Mouse (Mus musculus): ENCODE measurements around the gene Lrrc58. TPM values are rescaled to one million over a fixed set of nuclear protein-coding genes. Genes with fewer than 3 reads are reported as not detected.

The Lrrc58 gene
- polyA plus RNA-seq, 1 experiment from 2014 or later, result 61.2 TPM

DNA sequence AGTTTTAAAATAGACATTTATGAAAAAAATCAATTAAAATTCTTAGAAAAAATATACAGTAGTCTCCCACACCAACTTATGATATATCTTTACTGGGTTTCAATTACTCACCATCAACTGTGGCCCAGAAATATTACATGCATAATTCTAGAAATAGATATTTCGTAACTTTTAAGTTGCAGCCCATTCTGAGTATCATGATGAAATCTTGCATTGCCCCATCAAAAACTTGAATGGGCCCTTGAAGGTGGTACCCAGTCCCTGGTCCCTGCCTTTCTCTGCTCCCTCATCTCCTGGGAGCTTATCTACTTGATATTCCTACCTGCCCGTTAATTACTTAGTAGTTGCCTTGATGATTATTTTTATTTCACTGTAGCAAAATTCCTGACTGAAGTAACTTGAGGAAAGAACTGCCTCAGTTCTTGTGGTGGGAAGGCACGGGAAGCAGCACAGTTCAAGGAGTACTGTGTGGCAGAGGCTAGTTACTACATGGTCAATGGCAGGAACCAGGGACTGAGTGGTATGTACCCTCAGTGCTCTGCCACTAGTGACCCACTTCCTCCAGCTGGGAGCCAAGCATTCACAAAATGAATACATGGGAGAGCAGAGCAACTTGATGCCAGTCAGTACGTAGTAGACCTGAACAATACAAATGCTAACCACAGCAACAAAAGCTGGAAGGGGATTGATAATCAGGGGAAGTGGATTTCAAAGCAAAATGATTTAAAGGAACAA is 6.5 kb downstream of the Lrrc58 start:
- 86% methylated on average over 4 of the region's 4 CpGs for WGBS
- H3K27me3 ChIP-seq (ENCODE audit: control insufficient read depth, insufficient read depth, low read length), result no peaks in the 10 kb centered on the region
- no peak for ATAC-seq (ENCODE audit: insufficient number of reproducible peaks, insufficient read depth, low FRiP score, low read depth)

GRCm38 (mm10) chr16:37877406-37877805 is 9.2 kb downstream of the Lrrc58 start:
- 91% methylated on average over 3 of the region's 3 CpGs for WGBS
- Histone ChIP-seq H3K9ac (replicated peaks; ENCODE audit: low read depth, low read length) (no peak overlapping the region), H3K27me3 (ENCODE audit: control insufficient read depth, insufficient read depth, low read length) (no peaks in the 10 kb centered on the region), H3K4me3 (ENCODE audit: low read depth, low read length) (no peak overlapping the region), H3K9me3 (ENCODE audit: control insufficient read depth, low read depth, low read length) (no peaks in the 10 kb centered on the region), H3K4me2 (replicated peaks; ENCODE audit: low read depth, low read length) (no peak overlapping the region), H3K4me1 (ENCODE audit: control insufficient read depth, insufficient read depth, low read length) (no peaks in the 10 kb centered on the region), H3K27ac (ENCODE audit: low read length) (no peak overlapping the region), H3K36me3 (ENCODE audit: control insufficient read depth, insufficient read depth, low read length) (peaks cover 40% of the 10 kb centered on the region)
- ATAC-seq (ENCODE audit: insufficient number of reproducible peaks, insufficient read depth, low FRiP score, low read depth), result no peak

More for the DNA sequence above, 6.5 kb downstream of the Lrrc58 start:
- Histone ChIP-seq H3K4me2 (replicated peaks; ENCODE audit: low read depth, low read length) (no peak overlapping the region), H3K27ac (ENCODE audit: low read length) (no peak overlapping the region), H3K4me1 (ENCODE audit: control insufficient read depth, insufficient read depth, low read length) (peaks cover 15% of the 10 kb centered on the region; the same call in 1 of the 2 replicates), H3K36me3 (ENCODE audit: control insufficient read depth, insufficient read depth, low read length) (peaks cover 24% of the 10 kb centered on the region), H3K4me3 (ENCODE audit: low read depth, low read length) (no peak overlapping the region), H3K9me3 (ENCODE audit: control insufficient read depth, low read depth, low read length) (no peaks in the 10 kb centered on the region), H3K9ac (replicated peaks; ENCODE audit: low read depth, low read length) (no peak overlapping the region)

GRCm38 (mm10) chr16:37878951-37879505 is 10.8 kb downstream of the Lrrc58 start:
- Histone ChIP-seq H3K4me1 (ENCODE audit: control insufficient read depth, insufficient read depth, low read length) (no peaks in the 10 kb centered on the region), H3K9ac (replicated peaks; ENCODE audit: low read depth, low read length) (no peak overlapping the region), H3K4me3 (ENCODE audit: low read depth, low read length) (no peak overlapping the region), H3K27ac (ENCODE audit: low read length) (no peak overlapping the region), H3K27me3 (ENCODE audit: control insufficient read depth, insufficient read depth, low read length) (no peaks in the 10 kb centered on the region), H3K4me2 (replicated peaks; ENCODE audit: low read depth, low read length) (no peak overlapping the region), H3K36me3 (ENCODE audit: control insufficient read depth, insufficient read depth, low read length) (peaks cover 47% of the 10 kb centered on the region), H3K9me3 (ENCODE audit: control insufficient read depth, low read depth, low read length) (no peaks in the 10 kb centered on the region)
- ATAC-seq (ENCODE audit: insufficient number of reproducible peaks, insufficient read depth, low FRiP score, low read depth), result no peak
- WGBS, result 88% methylated on average over 7 of the region's 7 CpGs

GRCm38 (mm10) chr16:37879750-37880419 is 11.7 kb downstream of the Lrrc58 start:
- ATAC-seq (ENCODE audit: insufficient number of reproducible peaks, insufficient read depth, low FRiP score, low read depth), result no peak
- no peak overlapping the region for H3K27ac ChIP-seq (ENCODE audit: low read length)
- no peaks in the 10 kb centered on the region for H3K27me3 ChIP-seq (ENCODE audit: control insufficient read depth, insufficient read depth, low read length)
- H3K9ac ChIP-seq (replicated peaks; ENCODE audit: low read depth, low read length), result no peak overlapping the region
- H3K9me3 ChIP-seq (ENCODE audit: control insufficient read depth, low read depth, low read length), result no peaks in the 10 kb centered on the region
- no peaks in the 10 kb centered on the region for H3K4me1 ChIP-seq (ENCODE audit: control insufficient read depth, insufficient read depth, low read length)
- no peak overlapping the region for H3K4me2 ChIP-seq (replicated peaks; ENCODE audit: low read depth, low read length)
- H3K36me3 ChIP-seq (ENCODE audit: control insufficient read depth, insufficient read depth, low read length), result peaks cover 47% of the 10 kb centered on the region
- no peak overlapping the region for H3K4me3 ChIP-seq (ENCODE audit: low read depth, low read length)
- 94% methylated on average over 4 of the region's 4 CpGs for WGBS

DNA sequence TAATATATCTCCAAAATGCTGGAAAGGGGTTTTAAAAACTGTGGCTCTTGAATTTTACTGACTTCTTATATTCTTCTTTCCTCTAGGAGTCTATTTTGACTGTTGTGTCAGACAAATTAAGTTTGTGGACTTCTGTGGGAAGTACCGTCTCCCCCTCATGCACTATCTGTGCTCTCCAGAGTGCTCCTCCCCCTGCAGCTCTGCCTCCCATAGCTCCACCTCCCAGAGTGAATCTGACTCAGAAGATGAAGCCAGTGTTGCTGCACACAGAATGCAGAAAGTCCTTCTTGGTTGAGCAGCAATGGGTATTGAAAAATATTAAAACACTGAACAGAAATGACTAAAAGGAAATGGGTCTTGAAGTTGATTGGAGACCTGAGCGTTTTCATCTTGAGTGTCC is 13.0 kb downstream of the Lrrc58 start:
- WGBS, result 68% methylated on average over 2 of the region's 2 CpGs
- Histone ChIP-seq H3K9ac (replicated peaks; ENCODE audit: low read depth, low read length) (no peak overlapping the region), H3K4me3 (ENCODE audit: low read depth, low read length) (no peak overlapping the region), H3K4me1 (ENCODE audit: control insufficient read depth, insufficient read depth, low read length) (no peaks in the 10 kb centered on the region), H3K27ac (ENCODE audit: low read length) (no peak overlapping the region), H3K4me2 (replicated peaks; ENCODE audit: low read depth, low read length) (no peak overlapping the region), H3K9me3 (ENCODE audit: control insufficient read depth, low read depth, low read length) (no peaks in the 10 kb centered on the region), H3K27me3 (ENCODE audit: control insufficient read depth, insufficient read depth, low read length) (no peaks in the 10 kb centered on the region), H3K36me3 (ENCODE audit: control insufficient read depth, insufficient read depth, low read length) (peaks cover 47% of the 10 kb centered on the region)
- no peak for ATAC-seq (ENCODE audit: insufficient number of reproducible peaks, insufficient read depth, low FRiP score, low read depth)

DNA sequence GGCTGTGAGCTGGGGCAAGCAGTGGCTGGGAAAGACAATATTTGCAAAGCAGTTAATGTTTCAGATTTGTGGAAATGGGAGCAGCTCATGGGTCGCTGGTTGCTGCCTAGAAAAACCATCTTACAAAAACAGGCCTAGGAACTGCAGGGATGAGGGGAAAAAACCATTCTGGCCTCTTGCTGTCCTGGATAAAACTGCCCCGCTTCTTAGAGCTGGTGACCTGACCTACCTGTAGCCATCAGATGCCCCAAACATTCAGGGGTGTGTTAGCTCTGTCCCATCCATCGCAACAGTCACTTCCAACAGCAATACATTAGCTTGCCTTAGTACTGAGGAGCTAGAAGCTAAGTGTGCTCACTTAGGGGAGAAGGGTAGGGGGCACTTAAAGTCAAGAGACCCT is 20.8 kb downstream of the Lrrc58 start:
- no peak for ATAC-seq (ENCODE audit: insufficient number of reproducible peaks, insufficient read depth, low FRiP score, low read depth)
- Histone ChIP-seq H3K9me3 (ENCODE audit: control insufficient read depth, low read depth, low read length) (no peaks in the 10 kb centered on the region), H3K4me2 (replicated peaks; ENCODE audit: low read depth, low read length) (no peak overlapping the region), H3K27ac (ENCODE audit: low read length) (no peak overlapping the region), H3K4me1 (ENCODE audit: control insufficient read depth, insufficient read depth, low read length) (no peaks in the 10 kb centered on the region), H3K36me3 (ENCODE audit: control insufficient read depth, insufficient read depth, low read length) (no peaks in the 10 kb centered on the region), H3K4me3 (ENCODE audit: low read depth, low read length) (no peak overlapping the region), H3K9ac (replicated peaks; ENCODE audit: low read depth, low read length) (no peak overlapping the region), H3K27me3 (ENCODE audit: control insufficient read depth, insufficient read depth, low read length) (no peaks in the 10 kb centered on the region)
- WGBS, result 83% methylated on average over 3 of the region's 3 CpGs

- H3K9me3 ChIP-seq (ENCODE audit: control insufficient read depth, low read depth, low read length), result no peaks in the 10 kb centered on the region
- no peak for ATAC-seq (ENCODE audit: insufficient number of reproducible peaks, insufficient read depth, low FRiP score, low read depth)
- H3K4me2 ChIP-seq (replicated peaks; ENCODE audit: low read depth, low read length), result no peak overlapping the region
- no peak overlapping the region for H3K4me3 ChIP-seq (ENCODE audit: low read depth, low read length)
- no peaks in the 10 kb centered on the region for H3K36me3 ChIP-seq (ENCODE audit: control insufficient read depth, insufficient read depth, low read length)
- no peak overlapping the region for H3K9ac ChIP-seq (replicated peaks; ENCODE audit: low read depth, low read length)
- 63% methylated on average over 2 of the region's 2 CpGs for WGBS
- H3K4me1 ChIP-seq (ENCODE audit: control insufficient read depth, insufficient read depth, low read length), result no peaks in the 10 kb centered on the region
- no peak overlapping the region for H3K27ac ChIP-seq (ENCODE audit: low read length)
- no peaks in the 10 kb centered on the region for H3K27me3 ChIP-seq (ENCODE audit: control insufficient read depth, insufficient read depth, low read length)
These were observed 24.5 kb downstream of the Lrrc58 start for GRCm38 (mm10) chr16:37892667-37893066.

GRCm38 (mm10) chr16:37893381-37893780 is 25.2 kb downstream of the Lrrc58 start:
- H3K4me1 ChIP-seq (ENCODE audit: control insufficient read depth, insufficient read depth, low read length), result no peaks in the 10 kb centered on the region
- H3K9me3 ChIP-seq (ENCODE audit: control insufficient read depth, low read depth, low read length), result no peaks in the 10 kb centered on the region
- no peak overlapping the region for H3K4me2 ChIP-seq (replicated peaks; ENCODE audit: low read depth, low read length)
- no peak overlapping the region for H3K9ac ChIP-seq (replicated peaks; ENCODE audit: low read depth, low read length)
- WGBS, result 42% methylated on average over 6 of the region's 6 CpGs
- ATAC-seq (ENCODE audit: insufficient number of reproducible peaks, insufficient read depth, low FRiP score, low read depth), result no peak
- H3K36me3 ChIP-seq (ENCODE audit: control insufficient read depth, insufficient read depth, low read length), result no peaks in the 10 kb centered on the region
- no peaks in the 10 kb centered on the region for H3K27me3 ChIP-seq (ENCODE audit: control insufficient read depth, insufficient read depth, low read length)
- no peak overlapping the region for H3K27ac ChIP-seq (ENCODE audit: low read length)
- no peak overlapping the region for H3K4me3 ChIP-seq (ENCODE audit: low read depth, low read length)
